Mouse (Mus musculus): Measurements from ENCODE around the gene Ano6.

DNA sequence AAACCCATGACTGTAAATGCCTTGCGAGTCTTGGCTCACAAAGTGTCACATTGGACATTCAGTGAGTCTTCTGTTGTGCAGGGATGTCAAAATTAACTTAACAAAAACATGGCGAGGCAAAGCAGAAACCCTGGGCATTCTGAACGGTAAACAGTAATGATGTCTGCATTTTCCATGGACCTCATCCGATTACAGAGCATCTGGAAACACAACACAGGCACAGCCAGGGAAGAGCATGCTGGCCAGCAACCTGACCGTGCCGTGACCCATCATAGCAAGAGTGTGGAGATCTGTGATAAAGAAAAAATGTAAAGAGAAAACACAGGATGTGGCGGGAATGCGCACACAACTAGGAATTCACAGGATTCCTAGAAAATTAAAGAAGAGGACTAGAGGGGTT lies 84.1 kb downstream of the Ano6 start:
- TF ChIP-seq CTCF (IDR thresholded peaks at IDR 0.05; ENCODE audit: low read depth, low read length): no peak
- TF ChIP-seq GATA1 (IDR thresholded peaks at IDR 0.05; ENCODE audit: borderline replicate concordance, low read length): no peak
- TF ChIP-seq GATA2 (IDR thresholded peaks at IDR 0.05; ENCODE audit: borderline replicate concordance, low read depth, low read length): no peak
- no peak for TF ChIP-seq TAL1 (conservative IDR thresholded peaks at IDR 0.05; ENCODE audit: low read depth, low read length)
- no peak for TF ChIP-seq POLR2AphosphoS5 (IDR thresholded peaks at IDR 0.05; ENCODE audit: insufficient replicate concordance, low read depth, low read length)
